Mouse (Mus musculus) gastrocnemius, postnatal 10 days (tissue): ENCODE results near the gene Zbtb48. TPM values are rescaled to one million over a fixed set of nuclear protein-coding genes. Genes with fewer than 3 reads are reported as not detected.

Experiments used
- DNase-seq: peaks from one replicate; pipeline ENCODE4 v3.0.0; 2021; ENCODE audit warnings: mixed read lengths
- total RNA-seq, 2 experiments: library from RNA; stranded (reverse); gene quantifications; 2 replicates each; pipeline ENCODE4 v1.2.3; 2021

The Zbtb48 gene
- total RNA-seq, 2 experiments from 2014 or later, result 3.2 to 4.7 TPM

GRCm38 (mm10) chr4:152029087-152029486 is 1.6 kb upstream of the Zbtb48 start:
- DNase-seq, result no peak

- DNase-seq, result no peak
These were observed 985 bp upstream of the Zbtb48 start for GRCm38 (mm10) chr4:152028456-152028855.

- DNase-seq, result peak; percentile 29
These were observed 541 bp downstream of the Zbtb48 start for GRCm38 (mm10) chr4:152026751-152027508.

- no peak for DNase-seq
These were observed 2.9 kb downstream of the Zbtb48 start for GRCm38 (mm10) chr4:152024525-152024924.

GRCm38 (mm10) chr4:152022506-152022905 is 5.0 kb downstream of the Zbtb48 start:
- no peak for DNase-seq

GRCm38 (mm10) chr4:152021568-152022097 is 5.8 kb downstream of the Zbtb48 start:
- DNase-seq, result no peak

- DNase-seq, result no peak
These were observed 7.4 kb downstream of the Zbtb48 start for GRCm38 (mm10) chr4:152020024-152020423.

GRCm38 (mm10) chr4:152019073-152019472 is 8.4 kb downstream of the Zbtb48 start:
- DNase-seq, result no peak

GRCm38 (mm10) chr4:152013036-152013813 is 14.2 kb downstream of the Zbtb48 start:
- DNase-seq, result no peak

- DNase-seq, result no peak
These were observed 15.4 kb downstream of the Zbtb48 start for GRCm38 (mm10) chr4:152012109-152012508.

GRCm38 (mm10) chr4:152011171-152011760 is 16.2 kb downstream of the Zbtb48 start:
- no peak for DNase-seq

GRCm38 (mm10) chr4:152010707-152011134 is 16.8 kb downstream of the Zbtb48 start:
- no peak for DNase-seq

GRCm38 (mm10) chr4:152010091-152010706 is 17.3 kb downstream of the Zbtb48 start:
- no peak for DNase-seq

- peak; percentile 78 for DNase-seq
These were observed 18.1 kb downstream of the Zbtb48 start for GRCm38 (mm10) chr4:152009076-152010051.

- DNase-seq, result peak; percentile 94
These were observed 18.8 kb downstream of the Zbtb48 start, which contains the start of gene Klhl21 for GRCm38 (mm10) chr4:152008622-152009075. Gene Klhl21, plus strand, starts transcription at chr4:152008803.

- no peak for DNase-seq
These were observed 19.3 kb downstream of the Zbtb48 start for GRCm38 (mm10) chr4:152008148-152008500.

GRCm38 (mm10) chr4:152007481-152008147 is 19.9 kb downstream of the Zbtb48 start:
- DNase-seq, result no peak

- no peak for DNase-seq
These were observed 20.7 kb downstream of the Zbtb48 start for GRCm38 (mm10) chr4:152006812-152007211.

- DNase-seq, result no peak
These were observed 21.3 kb downstream of the Zbtb48 start for GRCm38 (mm10) chr4:152006137-152006536.

GRCm38 (mm10) chr4:152002063-152002462 is 25.4 kb downstream of the Zbtb48 start:
- DNase-seq, result no peak
